Mouse (Mus musculus): Measurements from ENCODE around the gene Klhdc1. TPM values are rescaled to one million over a fixed set of nuclear protein-coding genes. Genes with fewer than 3 reads are reported as not detected.

The Klhdc1 gene
- polyA plus RNA-seq (2012; rRNA removed): 0.52 and 0.53 TPM in 2 replicates

GRCm38 (mm10) chr12:69240876-69241275, at the start of gene Klhdc1:
Klhdc1 (plus strand) TSS chr12:69241176.

GRCm38 (mm10) chr12:69196444-69197377, 44.3 kb upstream of the Klhdc1 start, which contains the start of gene Gm49383:
Gm49383 (minus strand) TSS chr12:69197104.

GRCm38 (mm10) chr12:69198164-69198535, 42.8 kb upstream of the Klhdc1 start, which contains the start of gene Dnaaf2:
Dnaaf2 (minus strand) TSS chr12:69198429.

GRCm38 (mm10) chr12:69204052-69204833, 36.7 kb upstream of the Klhdc1 start, which contains the start of gene Gm49384:
Gm49384 (minus strand) TSS chr12:69204267.

GRCm38 (mm10) chr12:69227776-69228466, 13.1 kb upstream of the Klhdc1 start, which contains the start of gene Pole2:
Pole2 (minus strand) TSS chr12:69228195.

GRCm38 (mm10) chr12:69296511-69297410, 55.8 kb downstream of the Klhdc1 start, which contains the start of gene Klhdc2:
Klhdc2 (plus strand) TSS chr12:69296681.

Other genes starting within 250 kb of the Klhdc1 start
- gene Rps29, start 82.0 kb upstream of the Klhdc1 start, polyA plus RNA-seq (2012; rRNA removed): 1,786 and 3,467 TPM in 2 replicates
- gene Lrr1, start 72.4 kb upstream of the Klhdc1 start, polyA plus RNA-seq (2012; rRNA removed): 3.9 and 6.5 TPM in 2 replicates
- 74.7 and 111 TPM in 2 replicates for gene Rpl36al, start 57.1 kb upstream of the Klhdc1 start, polyA plus RNA-seq (2012; rRNA removed)
- 33.5 and 40.1 TPM in 2 replicates for gene Mgat2, start 57.0 kb upstream of the Klhdc1 start, polyA plus RNA-seq (2012; rRNA removed)
- 2.6 TPM in 1 of 2 replicates, not detected in the other for gene Gm49383, start 44.1 kb upstream of the Klhdc1 start, polyA plus RNA-seq (2012; rRNA removed)
- gene Dnaaf2, start 42.7 kb upstream of the Klhdc1 start, polyA plus RNA-seq (2012; rRNA removed): 6.2 and 7.5 TPM in 2 replicates
- gene Gm49384, start 36.9 kb upstream of the Klhdc1 start, polyA plus RNA-seq (2012; rRNA removed): not detected in 2 replicates
- gene Pole2, start 13.0 kb upstream of the Klhdc1 start, polyA plus RNA-seq (2012; rRNA removed): 3.9 and 4.6 TPM in 2 replicates
- gene Klhdc2, start 55.5 kb downstream of the Klhdc1 start, polyA plus RNA-seq (2012; rRNA removed): 105 and 161 TPM in 2 replicates
- 1.5 TPM in 2 replicates for gene Nemf, start 116.0 kb downstream of the Klhdc1 start, polyA plus RNA-seq (2012; rRNA removed)
- 218 and 291 TPM in 2 replicates for gene Arf6, start 131.0 kb downstream of the Klhdc1 start, polyA plus RNA-seq (2012; rRNA removed)
- gene Gm9887, start 131.3 kb downstream of the Klhdc1 start, polyA plus RNA-seq (2012; rRNA removed): 1.7 and 1.9 TPM in 2 replicates